Mouse (Mus musculus) forebrain, postnatal 0 days (tissue): ENCODE results near the gene Fbxo24. TPM values are rescaled to one million over a fixed set of nuclear protein-coding genes. Genes with fewer than 3 reads are reported as not detected.

Experiments
- ATAC-seq: fragments of 200-750 bp; cut with Nextera tagmentation; 2 replicates; pipeline ENCODE4 v1.8.0; 2017; ENCODE audit warnings: mild to moderate bottlenecking, moderate library complexity
- DNase-seq: peaks from one replicate; pipeline ENCODE4 v3.0.0-alpha.2; 2015
- H3K27ac ChIP-seq: fragments of 300-500 bp; sonication (generic); 2 replicates; pipeline ENCODE4 v1.5.1; 2014; ENCODE audit warnings: low read depth, mild to moderate bottlenecking, antibody characterized with exemption, low read length, moderate library complexity, mixed read lengths
- H3K27me3 ChIP-seq: fragments of 300-500 bp; sonication (generic); 2 replicates; pipeline ENCODE4 v1.6.1; 2014; ENCODE audit warnings: mild to moderate bottlenecking, low read length, mixed read lengths; ENCODE audit not compliant: insufficient read depth
- H3K36me3 ChIP-seq: fragments of 300-500 bp; sonication (generic); 2 replicates; pipeline ENCODE4 v1.6.1; 2014; ENCODE audit warnings: mild to moderate bottlenecking, moderate library complexity; ENCODE audit not compliant: insufficient read depth
- H3K4me1 ChIP-seq: fragments of 300-500 bp; sonication (generic); 2 replicates; pipeline ENCODE4 v1.6.1; 2014; ENCODE audit warnings: antibody characterized with exemption; ENCODE audit not compliant: insufficient read depth
- H3K4me2 ChIP-seq: fragments of 300-500 bp; sonication (generic); 2 replicates; pipeline ENCODE4 v1.6.1; 2014; ENCODE audit warnings: low read depth, mild to moderate bottlenecking, moderate library complexity
- H3K4me3 ChIP-seq: fragments of 300-500 bp; sonication (generic); 2 replicates; pipeline ENCODE4 v1.5.1; 2014; ENCODE audit warnings: low read depth, low read length, mixed read lengths
- H3K9ac ChIP-seq: fragments of 300-500 bp; sonication (generic); 2 replicates; pipeline ENCODE4 v1.6.1; 2014; ENCODE audit warnings: mild to moderate bottlenecking
- H3K9me3 ChIP-seq: fragments of 300-500 bp; sonication (generic); 2 replicates; pipeline ENCODE4 v1.6.1; 2016; ENCODE audit warnings: low read length
- CTCF ChIP-seq: sonication (generic); IDR thresholded peaks from 2 replicates; pipeline ENCODE4 v1.5.1; 2016; ENCODE audit warnings: antibody characterized with exemption, control low read depth, low read depth
- WGBS: fragments of 180-500 bp; shearing (Covaris S2); extraction: QIAGEN DNeasy Blood & Tissue Kit; methylation state at CpG from one replicate; pipeline ENCODE4 v1.1.7; 2014; 5-methylcytosine and 5-hydroxymethylcytosine counted together
- polyA plus RNA-seq: library from polyadenylated mRNA; unstranded; fragments of >200 nt; fragmentation: Nextera tagmentation; extraction: Ambion mirVana; gene quantifications from 2 replicates; pipeline ENCODE4 v1.2.1, GENCODE M21; 2015
- total RNA-seq: library from RNA; depleted of rRNA; stranded (reverse); fragments of >200 nt; gene quantifications from 2 replicates; pipeline ENCODE4 v1.2.3, GENCODE M21; 2014

The Fbxo24 gene
- total and polyA plus RNA-seq, 2 experiments from 2014 or later, result 0.10 to 0.24 TPM

- H3K27ac ChIP-seq, result no peak overlapping the region
- peak; percentile 59; the same call in 1 of the 2 replicates for ATAC-seq
- WGBS, result 25% methylated on average over 3 of the region's 3 CpGs
Measured at GRCm38 (mm10) chr5:137652474-137652873, 23.7 kb upstream of the Fbxo24 start.

GRCm38 (mm10) chr5:137649669-137650571, 21.1 kb upstream of the Fbxo24 start:
- no peaks in the 10 kb centered on the region for H3K4me1 ChIP-seq
- peaks cover 25% of the 10 kb centered on the region for H3K36me3 ChIP-seq
- no peak overlapping the region for H3K4me3 ChIP-seq
- no peak overlapping the region for H3K4me2 ChIP-seq
- TF ChIP-seq CTCF, result no peak
- ATAC-seq, result no peak
- DNase-seq, result no peak
- peaks cover 14% of the 10 kb centered on the region; the same call in 1 of the 2 replicates for H3K27me3 ChIP-seq
- no peaks in the 10 kb centered on the region for H3K9me3 ChIP-seq
- H3K27ac ChIP-seq, result no peak overlapping the region
- no peak overlapping the region for H3K9ac ChIP-seq
- WGBS, result 21% methylated on average over 18 of the region's 18 CpGs

More at GRCm38 (mm10) chr5:137652474-137652873, 23.7 kb upstream of the Fbxo24 start:
- Histone ChIP-seq H3K9me3 (no peaks in the 10 kb centered on the region), H3K4me1 (no peaks in the 10 kb centered on the region), H3K36me3 (peaks cover 25% of the 10 kb centered on the region), H3K4me3 (no peak overlapping the region), H3K4me2 (no peak overlapping the region), H3K9ac (no peak overlapping the region), H3K27me3 (no peaks in the 10 kb centered on the region)
- peak; percentile 77 for DNase-seq
- TF ChIP-seq CTCF, result peak; percentile 79

GRCm38 (mm10) chr5:137649251-137649650, 20.4 kb upstream of the Fbxo24 start:
- Histone ChIP-seq H3K9me3 (no peaks in the 10 kb centered on the region), H3K4me2 (no peak overlapping the region), H3K27me3 (peaks cover 14% of the 10 kb centered on the region; the same call in 1 of the 2 replicates), H3K4me3 (no peak overlapping the region), H3K4me1 (no peaks in the 10 kb centered on the region), H3K36me3 (peaks cover 22% of the 10 kb centered on the region), H3K9ac (no peak overlapping the region), H3K27ac (no peak overlapping the region)
- no peak for TF ChIP-seq CTCF
- 25% methylated on average over 4 of the region's 4 CpGs for WGBS
- DNase-seq (no peak), ATAC-seq (no peak)

GRCm38 (mm10) chr5:137647827-137648601, 19.2 kb upstream of the Fbxo24 start:
- peak; percentile 53 for DNase-seq
- Histone ChIP-seq H3K4me1 (no peaks in the 10 kb centered on the region), H3K27me3 (peaks cover 14% of the 10 kb centered on the region), H3K27ac (no peak overlapping the region), H3K4me3 (no peak overlapping the region), H3K36me3 (peaks cover 11% of the 10 kb centered on the region), H3K9me3 (no peaks in the 10 kb centered on the region), H3K9ac (no peak overlapping the region), H3K4me2 (no peak overlapping the region)
- peak; percentile 87 for ATAC-seq
- no peak for TF ChIP-seq CTCF
- 74% methylated on average over 9 of the region's 9 CpGs for WGBS

- ATAC-seq, result no peak
- peaks cover 14% of the 10 kb centered on the region for H3K27me3 ChIP-seq
- TF ChIP-seq CTCF, result no peak
- H3K27ac ChIP-seq, result no peak within 1 kb of the TSS
- H3K4me3 ChIP-seq, result peak within 1 kb of the TSS; percentile 18
- WGBS, result 17% methylated on average over 11 of the region's 11 CpGs
- H3K9me3 ChIP-seq, result no peaks in the 10 kb centered on the region
- peaks cover 4% of the 10 kb centered on the region for H3K36me3 ChIP-seq
- no peak within 1 kb of the TSS; the same call in 1 of the 2 replicates for H3K9ac ChIP-seq
- peak within 1 kb of the TSS; percentile 44 for H3K4me2 ChIP-seq
- H3K4me1 ChIP-seq, result no peaks in the 10 kb centered on the region
- no peak for DNase-seq
Measured at GRCm38 (mm10) chr5:137645652-137646091, 16.9 kb upstream of the Fbxo24 start, which contains the start of gene Irs3. Gene Irs3, minus strand, starts transcription at chr5:137645714.

GRCm38 (mm10) chr5:137645091-137645651, 16.4 kb upstream of the Fbxo24 start:
- H3K27ac ChIP-seq, result no peak overlapping the region
- no peaks in the 10 kb centered on the region for H3K4me1 ChIP-seq
- ATAC-seq (no peak), DNase-seq (no peak)
- H3K36me3 ChIP-seq, result peaks cover 8% of the 10 kb centered on the region
- peak overlapping the region; percentile 18 for H3K4me3 ChIP-seq
- H3K27me3 ChIP-seq, result peaks cover 14% of the 10 kb centered on the region
- peak overlapping the region; percentile 44 for H3K4me2 ChIP-seq
- no peak overlapping the region; the same call in 1 of the 2 replicates for H3K9ac ChIP-seq
- TF ChIP-seq CTCF, result no peak
- H3K9me3 ChIP-seq, result no peaks in the 10 kb centered on the region
- 4% methylated on average over 44 of the region's 44 CpGs for WGBS
